Mouse (Mus musculus): ENCODE results near the gene Casd1.

DNA sequence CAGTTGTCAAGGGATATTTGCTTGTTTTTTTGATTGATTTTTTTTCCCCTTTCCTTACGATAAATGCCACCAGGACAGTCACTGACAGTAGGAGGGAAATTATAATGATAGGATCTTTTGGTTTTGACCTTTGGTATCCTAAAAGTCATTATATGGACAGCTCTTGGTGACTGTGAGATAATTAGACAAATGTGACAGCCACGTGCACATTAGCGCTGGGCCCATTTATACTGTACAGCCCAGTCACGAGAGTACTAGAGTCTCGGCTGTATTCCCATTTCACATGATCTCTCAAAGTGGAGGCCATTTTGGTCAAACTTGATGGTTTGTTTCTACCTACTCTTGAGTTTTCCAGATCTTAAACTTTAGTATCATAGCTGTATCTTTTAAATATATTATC lies 1.4 kb downstream of the Casd1 start:
- TF ChIP-seq CTCF (IDR thresholded peaks at IDR 0.05; ENCODE audit: borderline replicate concordance, control insufficient read depth, extremely low read depth, insufficient read depth, low read length, poor library complexity) = no peak
- no peak for TF ChIP-seq POLR2A (IDR thresholded peaks at IDR 0.05; ENCODE audit: control insufficient read depth, extremely low read depth, insufficient read depth, low read length, poor library complexity)
